Mouse (Mus musculus) midbrain, embryonic 11.5 days (tissue): ENCODE data around the gene Gm13124. TPM values are rescaled to one million over a fixed set of nuclear protein-coding genes. Genes with fewer than 3 reads are reported as not detected.
"Not testable (repeated sequence)": the region's sequence is repeated elsewhere in the genome, so short reads cannot be mapped to it uniquely, and the experiment has no call there.

Experiments used
- ATAC-seq: fragments of 200-750 bp; cut with Nextera tagmentation; 2 replicates; pipeline ENCODE4 v1.8.0; 2017; ENCODE audit warnings: moderate TSS enrichment, moderate library complexity; ENCODE audit not compliant: low FRiP score
- DNase-seq: peaks from one replicate; pipeline ENCODE4 v3.0.0; 2015; ENCODE audit warnings: low spot score; ENCODE audit errors: missing footprints
- H3K27ac ChIP-seq: fragments of 300-500 bp; sonication (generic); 2 replicates; pipeline ENCODE4 v1.5.1; 2014; ENCODE audit warnings: low read depth, low read length
- H3K27me3 ChIP-seq: fragments of 300-500 bp; sonication (generic); 2 replicates; pipeline ENCODE4 v1.6.1; 2014; ENCODE audit warnings: mild to moderate bottlenecking, low read length, moderate library complexity, mixed read lengths; ENCODE audit not compliant: control insufficient read depth, insufficient read depth
- H3K36me3 ChIP-seq: fragments of 300-500 bp; sonication (generic); 2 replicates; pipeline ENCODE4 v1.6.1; 2014; ENCODE audit warnings: mild to moderate bottlenecking, low read length, moderate library complexity, mixed read lengths; ENCODE audit not compliant: control insufficient read depth, insufficient read depth
- H3K4me1 ChIP-seq: fragments of 300-500 bp; sonication (generic); 2 replicates; pipeline ENCODE4 v1.6.1; 2014; ENCODE audit warnings: low read length; ENCODE audit not compliant: control insufficient read depth, insufficient read depth
- H3K4me2 ChIP-seq: fragments of 300-500 bp; sonication (generic); 2 replicates; pipeline ENCODE4 v1.6.1; 2014; ENCODE audit warnings: mild to moderate bottlenecking, moderate library complexity
- H3K4me3 ChIP-seq: fragments of 300-500 bp; sonication (generic); 2 replicates; pipeline ENCODE4 v1.5.1; 2014; ENCODE audit warnings: low read depth, low read length
- H3K9ac ChIP-seq: fragments of 300-500 bp; sonication (generic); 2 replicates; pipeline ENCODE4 v1.6.1; 2014; ENCODE audit warnings: low read length
- H3K9me3 ChIP-seq: fragments of 300-500 bp; sonication (generic); 2 replicates; pipeline ENCODE4 v1.6.1; 2016; ENCODE audit warnings: low read length; ENCODE audit not compliant: control insufficient read depth
- WGBS: fragments of 180-500 bp; shearing (Covaris S2); extraction: QIAGEN DNeasy Blood & Tissue Kit; methylation state at CpG from one replicate; pipeline ENCODE4 v1.1.7; 2014; 5-methylcytosine and 5-hydroxymethylcytosine counted together
- polyA plus RNA-seq: library from polyadenylated mRNA; unstranded; fragments of >200 nt; fragmentation: Nextera tagmentation; extraction: Ambion mirVana; gene quantifications from 2 replicates; pipeline ENCODE4 v1.2.1, GENCODE M21; 2014

Gm13124 gene
- polyA plus RNA-seq, 1 experiment from 2014 or later = not detected

DNA sequence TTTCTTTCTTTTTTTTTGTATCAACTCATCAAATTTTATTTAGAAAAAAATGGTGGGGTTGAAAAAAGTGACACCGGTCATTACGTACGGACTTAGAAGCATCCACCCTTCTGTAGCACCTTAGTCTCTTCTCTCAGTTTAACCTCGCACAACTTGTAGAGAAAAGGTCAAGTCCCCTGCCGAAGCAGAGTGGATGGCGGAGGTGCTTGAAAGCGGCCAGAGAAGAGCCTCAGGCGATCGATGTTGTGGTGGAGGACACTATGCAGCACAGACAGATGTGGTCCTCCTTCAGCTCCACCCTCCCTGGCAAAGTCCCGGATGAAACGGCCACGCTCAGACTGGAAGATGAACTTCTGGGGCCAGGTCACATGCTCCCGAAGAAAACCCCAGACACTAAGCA, 19.6 kb downstream of the Gm13124 start:
- 92% methylated on average over 13 of the region's 13 CpGs for WGBS
- H3K36me3 ChIP-seq, H3K4me1 ChIP-seq, DNase-seq, H3K27me3 ChIP-seq, ATAC-seq, H3K27ac ChIP-seq, H3K9ac ChIP-seq, H3K4me2 ChIP-seq, H3K4me3 ChIP-seq: not testable (repeated sequence)
- H3K9me3 ChIP-seq = peaks cover 27% of the 10 kb centered on the region; the same call in 1 of the 2 replicates

DNA sequence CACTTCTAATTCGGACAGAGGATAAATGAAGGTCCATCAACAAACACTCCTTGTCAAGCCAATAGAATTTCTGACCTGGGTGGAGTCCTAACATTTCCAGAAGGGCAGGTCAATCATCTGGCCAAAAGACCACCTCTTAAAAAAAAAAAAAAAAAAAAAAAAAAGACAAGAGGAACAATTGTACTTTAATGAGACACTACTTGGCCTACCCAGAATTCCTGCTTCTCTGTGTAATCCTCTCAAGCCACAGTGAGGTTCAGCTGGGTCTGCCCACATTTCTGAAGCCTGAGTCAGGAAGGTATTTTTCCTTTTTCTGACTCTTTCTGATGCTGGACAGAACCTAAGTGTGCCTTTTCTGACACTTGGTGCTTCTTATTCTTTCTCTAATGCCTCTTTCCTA, 20.2 kb downstream of the Gm13124 start:
- H3K4me3 ChIP-seq = no peak overlapping the region
- 65% methylated on average over 1 of the region's 1 CpGs for WGBS
- peaks cover 27% of the 10 kb centered on the region; the same call in 1 of the 2 replicates for H3K9me3 ChIP-seq

DNA sequence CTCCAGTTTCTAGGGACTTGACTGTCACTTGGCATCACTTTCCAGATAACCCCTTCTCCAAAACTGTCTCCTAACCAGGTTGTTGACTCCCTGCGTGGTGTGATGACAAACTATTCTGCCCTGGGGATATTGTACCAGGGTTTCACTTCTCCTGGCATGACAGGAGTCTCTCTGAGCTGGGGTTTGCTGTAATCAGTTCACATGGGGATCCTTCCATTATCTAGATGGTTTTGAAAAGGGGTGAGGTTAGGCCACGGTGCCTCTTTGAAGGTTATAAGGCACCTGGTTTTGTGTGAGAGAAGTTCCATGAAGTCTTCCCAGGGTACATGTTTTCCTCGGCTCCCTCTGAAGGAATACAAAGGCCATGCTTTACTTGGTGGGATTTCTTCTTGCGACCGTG, 45.4 kb downstream of the Gm13124 start, which contains the start of gene 9430007A20Rik:
9430007A20Rik (plus strand) TSS at position 301 of the 400 bp plus-strand sequence.
- Histone ChIP-seq H3K4me2 (no peak within 1 kb of the TSS), H3K36me3 (no peaks in the 10 kb centered on the region), H3K4me1 (no peaks in the 10 kb centered on the region), H3K27me3 (no peaks in the 10 kb centered on the region), H3K9me3 (peaks cover 17% of the 10 kb centered on the region), H3K27ac (no peak within 1 kb of the TSS), H3K9ac (no peak within 1 kb of the TSS), H3K4me3 (no peak within 1 kb of the TSS)
- 80% methylated on average over 5 of the region's 5 CpGs for WGBS
- DNase-seq (no peak), ATAC-seq (no peak)

More for the DNA sequence above, 20.2 kb downstream of the Gm13124 start:
- H3K36me3 ChIP-seq = no peaks in the 10 kb centered on the region
- no peaks in the 10 kb centered on the region for H3K27me3 ChIP-seq
- H3K4me1 ChIP-seq = no peaks in the 10 kb centered on the region
- DNase-seq (no peak), ATAC-seq (no peak)
- no peak overlapping the region for H3K4me2 ChIP-seq
- no peak overlapping the region for H3K27ac ChIP-seq
- no peak overlapping the region for H3K9ac ChIP-seq

DNA sequence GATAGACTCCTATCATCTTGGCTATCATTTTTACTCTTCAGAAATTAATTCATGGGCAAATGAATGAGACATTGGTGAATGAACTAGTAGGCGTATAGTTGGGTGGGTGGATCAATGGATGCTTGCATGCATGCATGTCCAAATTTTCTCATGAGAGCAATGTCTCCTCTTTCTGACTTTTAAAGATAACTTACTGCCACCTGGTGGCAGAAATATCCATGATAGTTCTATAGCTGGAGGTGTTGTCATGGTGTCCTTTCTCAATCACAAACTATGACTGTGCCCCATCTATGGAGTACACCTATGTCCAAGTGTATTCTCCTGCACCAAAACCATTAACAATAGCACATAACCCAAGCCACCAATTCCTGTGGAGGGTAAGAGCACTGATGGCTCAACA, 58.4 kb downstream of the Gm13124 start:
- H3K9me3 ChIP-seq = peaks cover 8% of the 10 kb centered on the region
- H3K9ac ChIP-seq = no peak overlapping the region
- H3K4me2 ChIP-seq = no peak overlapping the region
- ATAC-seq (no peak), DNase-seq (no peak)
- no peaks in the 10 kb centered on the region for H3K27me3 ChIP-seq
- WGBS = 91% methylated on average over 1 of the region's 1 CpGs
- no peak overlapping the region for H3K4me3 ChIP-seq
- no peaks in the 10 kb centered on the region for H3K36me3 ChIP-seq
- no peak overlapping the region for H3K27ac ChIP-seq
- H3K4me1 ChIP-seq = no peaks in the 10 kb centered on the region

Other genes starting within 250 kb of the Gm13124 start
- gene Gm13128, start 234.9 kb downstream of the Gm13124 start, polyA plus RNA-seq = not detected in 2 replicates
- not detected in 2 replicates for gene Gm13119, start 207.2 kb downstream of the Gm13124 start, polyA plus RNA-seq
- gene Pramef20, start 187.2 kb downstream of the Gm13124 start, polyA plus RNA-seq = not detected in 2 replicates
- not detected in 2 replicates for gene Pramef12, start 156.7 kb downstream of the Gm13124 start, polyA plus RNA-seq
- not detected in 2 replicates for gene 1700012P22Rik, start 126.4 kb downstream of the Gm13124 start, polyA plus RNA-seq
- gene Gm9944, start 111.8 kb downstream of the Gm13124 start, polyA plus RNA-seq = not detected in 2 replicates
- gene Aadacl3, start 101.4 kb downstream of the Gm13124 start, polyA plus RNA-seq = not detected in 2 replicates
- gene 9430007A20Rik, start 45.3 kb downstream of the Gm13124 start, polyA plus RNA-seq = not detected in 2 replicates
- not detected in 2 replicates for gene Aadacl4, start 48.6 kb upstream of the Gm13124 start, polyA plus RNA-seq
- not detected in 2 replicates for gene Gm436, start 121.2 kb upstream of the Gm13124 start, polyA plus RNA-seq
- gene Gm13178, start 156.3 kb upstream of the Gm13124 start, polyA plus RNA-seq = not detected in 2 replicates
- gene Gm438, start 221.4 kb upstream of the Gm13124 start, polyA plus RNA-seq = not detected in 2 replicates